Mouse (Mus musculus) liver, embryonic 15.5 days (tissue): ENCODE measurements around the gene Uchl4. TPM values are rescaled to one million over a fixed set of nuclear protein-coding genes. Genes with fewer than 3 reads are reported as not detected.
A peak's percentile ranks its signal among the peaks of the same experiment; 100 is the strongest.

Source experiments
- ATAC-seq: fragments of 200-750 bp; cut with Nextera tagmentation; 2 replicates; pipeline ENCODE4 v1.8.0; 2017; ENCODE audit warnings: moderate number of reproducible peaks, mild to moderate bottlenecking, moderate library complexity; ENCODE audit not compliant: insufficient read depth
- H3K27ac ChIP-seq: fragments of 300-500 bp; sonication (generic); replicated peaks from 2 replicates; pipeline ENCODE4 v1.5.1; 2015; ENCODE audit warnings: mild to moderate bottlenecking, inconsistent platforms
- H3K27me3 ChIP-seq: fragments of 300-500 bp; sonication (generic); 2 replicates; pipeline ENCODE4 v1.6.1; 2015; ENCODE audit warnings: mild to moderate bottlenecking, inconsistent platforms
- H3K36me3 ChIP-seq: fragments of 300-500 bp; sonication (generic); replicated peaks from 2 replicates; pipeline ENCODE4 v1.6.1; 2015; ENCODE audit warnings: moderate library complexity, mild to moderate bottlenecking, inconsistent platforms
- H3K4me1 ChIP-seq: fragments of 300-500 bp; sonication (generic); replicated peaks from 2 replicates; pipeline ENCODE4 v1.6.1; 2015; ENCODE audit warnings: inconsistent platforms
- H3K4me2 ChIP-seq: fragments of 300-500 bp; sonication (generic); 2 replicates; pipeline ENCODE4 v1.6.1; 2015; ENCODE audit warnings: moderate library complexity, mild to moderate bottlenecking, inconsistent platforms
- H3K4me3 ChIP-seq: fragments of 300-500 bp; sonication (generic); replicated peaks from 2 replicates; pipeline ENCODE4 v1.5.1; 2015; ENCODE audit warnings: mild to moderate bottlenecking, inconsistent platforms
- H3K9ac ChIP-seq: fragments of 300-500 bp; sonication (generic); 2 replicates; pipeline ENCODE4 v1.6.1; 2015; ENCODE audit warnings: moderate library complexity, mild to moderate bottlenecking, inconsistent platforms
- H3K9me3 ChIP-seq: fragments of 300-500 bp; sonication (generic); replicated peaks from 2 replicates; pipeline ENCODE4 v1.6.1; 2016; ENCODE audit warnings: inconsistent platforms
- WGBS: fragments of 180-500 bp; shearing (Covaris S2); methylation state at CpG from one replicate; pipeline ENCODE4 v1.1.7; 2015; ENCODE audit warnings: mixed read lengths; ENCODE audit not compliant: insufficient replicate concordance; 5-methylcytosine and 5-hydroxymethylcytosine counted together
- polyA plus RNA-seq: library from polyadenylated mRNA; unstranded; fragments of >200 nt; fragmentation: Nextera tagmentation; extraction: Ambion mirVana; gene quantifications from 2 replicates; pipeline ENCODE4 v1.2.1, GENCODE M21; 2015

The Uchl4 gene
- polyA plus RNA-seq, 1 experiment from 2014 or later: 0.44 TPM

- no peaks in the 10 kb centered on the region for H3K27me3 ChIP-seq
- WGBS: 63% methylated on average over 5 of the region's 5 CpGs
- no peak overlapping the region for H3K4me2 ChIP-seq
- no peak overlapping the region for H3K27ac ChIP-seq
- 0 out of 2 replicates have a peak, but pooled peaks cover 2% of the 10 kb centered on the region for H3K36me3 ChIP-seq
- no peaks in the 10 kb centered on the region for H3K9me3 ChIP-seq
- H3K4me1 ChIP-seq: peaks cover 12% of the 10 kb centered on the region
- H3K9ac ChIP-seq: no peak overlapping the region
- ATAC-seq: no peak
- no peak overlapping the region for H3K4me3 ChIP-seq
These were observed 3.8 kb upstream of the Uchl4 start for GRCm38 (mm10) chr9:64231171-64231570.

- no peak overlapping the region for H3K4me2 ChIP-seq
- H3K27me3 ChIP-seq: no peaks in the 10 kb centered on the region
- no peak overlapping the region for H3K4me3 ChIP-seq
- 0 out of 2 replicates have a peak, but pooled peaks cover 4% of the 10 kb centered on the region for H3K36me3 ChIP-seq
- no peak overlapping the region for H3K9ac ChIP-seq
- ATAC-seq: no peak
- 75% methylated on average over 3 of the region's 3 CpGs for WGBS
- no peak overlapping the region for H3K27ac ChIP-seq
- peaks cover 6% of the 10 kb centered on the region; the same call in 1 of the 2 replicates for H3K4me1 ChIP-seq
- H3K9me3 ChIP-seq: no peaks in the 10 kb centered on the region
These were observed 3.3 kb upstream of the Uchl4 start for GRCm38 (mm10) chr9:64231674-64232073.

GRCm38 (mm10) chr9:64232257-64232957 is 2.6 kb upstream of the Uchl4 start:
- H3K9ac ChIP-seq: no peak overlapping the region
- no peak overlapping the region for H3K4me3 ChIP-seq
- H3K4me2 ChIP-seq: no peak overlapping the region
- 70% methylated on average over 9 of the region's 9 CpGs for WGBS
- 0 out of 2 replicates have a peak, but pooled peaks cover 4% of the 10 kb centered on the region for H3K36me3 ChIP-seq
- no peaks in the 10 kb centered on the region for H3K9me3 ChIP-seq
- no peak overlapping the region for H3K27ac ChIP-seq
- ATAC-seq: no peak
- H3K27me3 ChIP-seq: no peaks in the 10 kb centered on the region
- H3K4me1 ChIP-seq: peaks cover 5% of the 10 kb centered on the region; the same call in 1 of the 2 replicates

- no peak for ATAC-seq
- Histone ChIP-seq H3K27ac (no peak overlapping the region), H3K4me1 (peaks cover 5% of the 10 kb centered on the region; the same call in 1 of the 2 replicates), H3K36me3 (0 out of 2 replicates have a peak, but pooled peaks cover 4% of the 10 kb centered on the region), H3K27me3 (no peaks in the 10 kb centered on the region), H3K9ac (no peak overlapping the region), H3K9me3 (no peaks in the 10 kb centered on the region), H3K4me2 (no peak overlapping the region), H3K4me3 (no peak overlapping the region)
- 67% methylated on average over 5 of the region's 5 CpGs for WGBS
These were observed 1.3 kb upstream of the Uchl4 start for GRCm38 (mm10) chr9:64233656-64234055.

GRCm38 (mm10) chr9:64236056-64236455 is 1.1 kb downstream of the Uchl4 start:
- Histone ChIP-seq H3K36me3 (0 out of 2 replicates have a peak, but pooled peaks cover 4% of the 10 kb centered on the region), H3K27me3 (no peaks in the 10 kb centered on the region), H3K9ac (no peak overlapping the region), H3K4me2 (no peak overlapping the region), H3K9me3 (no peaks in the 10 kb centered on the region), H3K4me3 (no peak overlapping the region), H3K4me1 (peaks cover 9% of the 10 kb centered on the region), H3K27ac (no peak overlapping the region)
- 83% methylated on average over 7 of the region's 7 CpGs for WGBS
- no peak for ATAC-seq

- H3K36me3 ChIP-seq: 0 out of 2 replicates have a peak, but pooled peaks cover 4% of the 10 kb centered on the region
- no peak overlapping the region for H3K27ac ChIP-seq
- WGBS: 51% methylated on average over 2 of the region's 2 CpGs
- ATAC-seq: no peak
- H3K9me3 ChIP-seq: no peaks in the 10 kb centered on the region
- H3K4me2 ChIP-seq: no peak overlapping the region
- H3K27me3 ChIP-seq: no peaks in the 10 kb centered on the region
- peaks cover 8% of the 10 kb centered on the region for H3K4me1 ChIP-seq
- H3K4me3 ChIP-seq: no peak overlapping the region
- no peak overlapping the region for H3K9ac ChIP-seq
These were observed 5.1 kb downstream of the Uchl4 start for GRCm38 (mm10) chr9:64240116-64240515.

GRCm38 (mm10) chr9:64240681-64241080 is 5.7 kb downstream of the Uchl4 start:
- Histone ChIP-seq H3K9me3 (no peaks in the 10 kb centered on the region), H3K4me3 (no peak overlapping the region), H3K27me3 (no peaks in the 10 kb centered on the region), H3K27ac (no peak overlapping the region), H3K9ac (no peak overlapping the region), H3K4me1 (peaks cover 7% of the 10 kb centered on the region), H3K4me2 (no peak overlapping the region), H3K36me3 (0 out of 2 replicates have a peak, but pooled peaks cover 4% of the 10 kb centered on the region)
- WGBS: 41% methylated on average over 8 of the region's 8 CpGs
- no peak for ATAC-seq

- H3K9ac ChIP-seq: no peak overlapping the region
- 31% methylated on average over 6 of the region's 6 CpGs for WGBS
- no peak overlapping the region for H3K27ac ChIP-seq
- H3K9me3 ChIP-seq: no peaks in the 10 kb centered on the region
- no peaks in the 10 kb centered on the region for H3K36me3 ChIP-seq
- no peaks in the 10 kb centered on the region for H3K27me3 ChIP-seq
- peaks cover 7% of the 10 kb centered on the region for H3K4me1 ChIP-seq
- H3K4me3 ChIP-seq: no peak overlapping the region
- no peak for ATAC-seq
- H3K4me2 ChIP-seq: no peak overlapping the region
These were observed 7.4 kb downstream of the Uchl4 start for GRCm38 (mm10) chr9:64242381-64242831.

GRCm38 (mm10) chr9:64249371-64249770 is 14.4 kb downstream of the Uchl4 start:
- no peak for ATAC-seq
- 63% methylated on average over 1 of the region's 1 CpGs for WGBS
- H3K36me3 ChIP-seq: no peaks in the 10 kb centered on the region; the same call in 1 of the 2 replicates
- H3K4me3 ChIP-seq: no peak overlapping the region
- no peaks in the 10 kb centered on the region for H3K27me3 ChIP-seq
- H3K27ac ChIP-seq: no peak overlapping the region
- peaks cover 31% of the 10 kb centered on the region for H3K4me1 ChIP-seq
- H3K4me2 ChIP-seq: no peak overlapping the region
- H3K9me3 ChIP-seq: no peaks in the 10 kb centered on the region
- no peak overlapping the region for H3K9ac ChIP-seq

GRCm38 (mm10) chr9:64250111-64250730 is 15.2 kb downstream of the Uchl4 start:
- ATAC-seq: no peak
- Histone ChIP-seq H3K27me3 (no peaks in the 10 kb centered on the region), H3K4me2 (no peak overlapping the region), H3K36me3 (no peaks in the 10 kb centered on the region; the same call in 1 of the 2 replicates), H3K9me3 (no peaks in the 10 kb centered on the region), H3K4me3 (no peak overlapping the region), H3K4me1 (peaks cover 33% of the 10 kb centered on the region), H3K9ac (no peak overlapping the region), H3K27ac (no peak overlapping the region)

GRCm38 (mm10) chr9:64252591-64253020 is 17.6 kb downstream of the Uchl4 start:
- Histone ChIP-seq H3K4me3 (peak overlapping the region; percentile 92), H3K27me3 (no peaks in the 10 kb centered on the region), H3K27ac (peak overlapping the region; percentile 90), H3K4me2 (peak overlapping the region; percentile 92), H3K36me3 (no peaks in the 10 kb centered on the region; the same call in 1 of the 2 replicates), H3K9ac (peak overlapping the region; percentile 87), H3K9me3 (no peaks in the 10 kb centered on the region), H3K4me1 (peaks cover 33% of the 10 kb centered on the region)
- WGBS: under 1% methylated on average over 16 of the region's 16 CpGs
- no peak for ATAC-seq
